Mouse (Mus musculus) Patski (cell line): Measurements from ENCODE around the gene Maco1. TPM values are rescaled to one million over a fixed set of nuclear protein-coding genes. Genes with fewer than 3 reads are reported as not detected.

Source experiments
- ATAC-seq: fragments of 100-300 bp; one replicate; pipeline ENCODE4 v1.8.0; 2021
- CTCF ChIA-PET: fragments of 350-600 bp; sonication (Branson Sonifier 250); formaldehyde crosslinking; loops from one replicate; lab custom pipeline; 2022; ENCODE audit warnings: inconsistent platforms; lab: Charles Lee
- POLR2A ChIA-PET: fragments of 350-600 bp; sonication (Branson Sonifier 250); formaldehyde crosslinking; loops from one replicate; lab custom pipeline; 2022; ENCODE audit warnings: antibody characterized with exemption, inconsistent platforms; lab: Charles Lee
- DNase-seq: peaks from one replicate; pipeline ENCODE4 v3.0.0-alpha.2; 2011; ENCODE audit warnings: low read depth, low spot score
- H3K27me3 ChIP-seq: fragments of 371-371 bp; one replicate; pipeline ENCODE4 v1.5.1; 2021
- CTCF ChIP-seq: fragments of 100-300 bp; IDR thresholded peaks from one replicate; pipeline ENCODE4 v1.5.1; 2021
- in situ Hi-C: fragments of 300-500 bp; cut with MboI; formaldehyde crosslinking; loops from 3 replicates; pipeline ENCODE4 v1.11.1; 2018; ENCODE audit warnings: low pct_unique_long_range_greater_than_20kb, mixed read lengths
- polyA plus RNA-seq: library from polyadenylated mRNA; unstranded; gene quantifications from one replicate; pipeline ENCODE4 v1.2.3, GENCODE M21; 2021

The Maco1 gene
- polyA plus RNA-seq, 1 experiment from 2014 or later: 27.0 TPM

DNA sequence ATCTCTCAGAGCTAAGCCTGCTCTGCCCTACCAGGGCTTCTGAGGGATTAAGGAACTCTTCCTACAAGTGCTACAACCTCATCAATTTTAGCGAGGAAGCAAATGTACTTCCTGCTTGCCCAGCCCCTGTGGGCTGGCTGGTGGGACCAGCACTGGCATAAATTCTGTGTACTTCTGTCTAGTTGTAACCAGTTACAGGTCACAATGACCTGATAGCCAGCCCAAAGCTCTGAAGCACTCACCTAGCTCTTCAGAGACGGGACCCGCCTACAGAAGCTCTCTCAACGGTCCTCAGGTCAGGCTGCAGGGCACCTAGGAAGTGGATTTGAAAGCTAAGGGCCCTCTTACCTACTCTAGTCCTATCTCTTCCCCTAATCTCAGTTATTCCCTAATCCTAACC is 35.4 kb downstream of the Maco1 start:
- no peaks in the 10 kb centered on the region for H3K27me3 ChIP-seq
- no peak for TF ChIP-seq CTCF
- CTCF ChIA-PET: no interaction called here
- POLR2A ChIA-PET: no interaction called here
- no peak for ATAC-seq
- in situ Hi-C loops: no loop called here
- no peak for DNase-seq

DNA sequence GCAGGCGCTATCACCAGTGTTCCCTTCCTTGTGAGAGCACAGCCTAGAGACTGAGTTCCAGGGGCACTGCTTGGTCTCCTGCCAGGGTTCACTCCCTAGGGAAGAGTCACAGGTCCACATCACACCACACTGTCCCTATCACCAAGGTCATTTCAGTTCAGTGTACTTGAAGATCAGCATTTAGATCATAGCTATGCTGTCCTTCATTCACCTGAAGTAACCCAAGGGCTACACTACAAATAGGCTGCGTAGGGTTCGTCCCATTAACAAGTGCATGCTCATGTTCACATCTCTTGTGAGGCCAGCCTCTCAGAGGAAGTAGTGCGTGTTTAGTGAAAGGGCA is 38.9 kb downstream of the Maco1 start:
- no peak for ATAC-seq
- no peaks in the 10 kb centered on the region for H3K27me3 ChIP-seq
- in situ Hi-C loops: no loop called here
- no peak for TF ChIP-seq CTCF
- ChIA-PET CTCF (no interaction called here), POLR2A (interaction anchor here (1.1 kb wide), 1 partner anchor 39 kb away, joined by 3 read pairs; the partner anchor contains the start of gene Maco1)
- DNase-seq: no peak

DNA sequence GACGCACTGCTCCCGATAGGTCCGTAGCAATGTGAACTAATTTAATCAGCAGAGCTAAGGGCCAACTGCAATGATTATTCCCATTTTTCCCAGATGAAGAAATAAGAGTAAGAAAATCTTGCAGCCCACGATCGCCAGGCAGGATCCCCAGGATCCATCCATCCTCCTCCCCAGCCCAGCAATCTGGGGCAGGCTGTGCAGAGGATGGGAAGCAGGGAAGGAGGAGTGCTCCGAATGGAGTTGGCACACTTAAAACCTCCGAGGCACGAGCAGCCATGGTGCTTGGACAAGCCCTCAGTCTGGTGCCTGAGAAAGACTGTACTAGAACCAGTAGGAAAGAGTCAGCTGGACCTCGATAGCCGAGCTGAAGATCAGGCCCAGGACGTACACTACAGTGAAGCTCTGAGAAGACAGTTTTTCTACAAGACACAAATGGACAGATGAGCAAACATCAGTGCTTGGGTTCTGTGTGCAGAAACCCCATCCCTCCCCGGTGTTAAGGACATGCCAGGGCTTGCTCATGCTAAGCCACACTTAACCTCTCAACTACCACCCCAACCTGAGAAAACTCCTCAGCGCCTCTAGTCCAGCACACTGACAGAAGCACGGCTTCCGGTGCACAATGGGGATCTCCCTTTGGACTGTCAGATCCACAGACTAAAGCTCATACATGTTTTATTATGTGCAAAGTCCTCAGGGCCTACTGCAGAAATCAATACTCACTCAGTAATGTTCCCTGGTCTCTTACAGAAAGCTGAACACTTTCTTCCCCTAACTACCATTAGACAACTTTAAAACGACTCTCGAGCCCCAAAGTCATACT is 39.5 kb downstream of the Maco1 start:
- no peaks in the 10 kb centered on the region for H3K27me3 ChIP-seq
- TF ChIP-seq CTCF: no peak
- DNase-seq (no peak), ATAC-seq (no peak)
- ChIA-PET CTCF (no interaction called here), POLR2A (interaction anchor here (1.1 kb wide), 1 partner anchor 39 kb away, joined by 3 read pairs; the partner anchor contains the start of gene Maco1)
- in situ Hi-C loops: no loop called here

DNA sequence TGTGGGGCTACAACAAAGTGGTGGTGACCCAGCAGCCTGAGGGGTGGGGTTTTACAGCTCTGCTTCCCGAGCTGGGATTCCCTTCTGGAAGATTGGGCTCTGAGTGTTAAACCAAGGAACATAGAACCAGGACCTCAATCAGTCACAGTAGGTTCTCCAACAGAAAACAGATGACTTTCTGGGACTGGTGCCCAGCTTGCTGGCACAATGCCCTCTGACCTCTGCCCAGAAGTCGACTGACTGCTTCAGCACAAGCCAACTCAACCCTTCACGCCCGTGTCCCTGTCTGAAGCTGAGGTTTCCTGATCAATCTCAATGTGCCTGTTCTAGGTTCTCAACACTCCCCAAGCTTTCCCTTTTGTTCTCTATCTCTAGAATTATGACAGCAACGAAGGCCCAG is 48.4 kb downstream of the Maco1 start:
- TF ChIP-seq CTCF: no peak
- no peak for DNase-seq
- ChIA-PET CTCF (interaction anchor here (1.1 to 1.3 kb wide), 2 partner anchors 11 to 13 kb away, joined by 3 to 4 read pairs; no protein-coding TSS in a partner anchor), POLR2A (no interaction called here)
- in situ Hi-C loops: no loop called here
- no peaks in the 10 kb centered on the region for H3K27me3 ChIP-seq
- ATAC-seq: no peak

DNA sequence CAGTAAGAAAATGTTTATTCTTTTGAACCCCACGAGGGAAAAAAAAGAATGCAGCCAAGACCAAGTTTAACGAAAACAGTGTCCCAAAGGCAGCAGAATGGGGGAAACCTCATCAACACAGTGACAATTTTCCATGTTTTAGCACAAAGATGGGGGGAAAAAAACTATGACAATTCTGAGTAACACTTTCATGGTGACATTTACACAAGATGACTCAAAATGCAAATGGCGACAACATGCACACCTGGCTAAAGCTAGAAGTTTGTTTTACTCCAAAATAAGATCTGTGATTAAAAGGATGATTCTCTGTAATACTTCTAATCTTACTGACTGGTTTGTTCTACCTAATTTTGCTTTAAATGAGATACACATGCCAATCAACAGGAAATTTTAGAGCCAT is 50.4 kb downstream of the Maco1 start:
- in situ Hi-C loops: no loop called here
- DNase-seq: no peak
- ChIA-PET CTCF (no interaction called here), POLR2A (no interaction called here)
- ATAC-seq: no peak
- H3K27me3 ChIP-seq: no peaks in the 10 kb centered on the region
- TF ChIP-seq CTCF: no peak

DNA sequence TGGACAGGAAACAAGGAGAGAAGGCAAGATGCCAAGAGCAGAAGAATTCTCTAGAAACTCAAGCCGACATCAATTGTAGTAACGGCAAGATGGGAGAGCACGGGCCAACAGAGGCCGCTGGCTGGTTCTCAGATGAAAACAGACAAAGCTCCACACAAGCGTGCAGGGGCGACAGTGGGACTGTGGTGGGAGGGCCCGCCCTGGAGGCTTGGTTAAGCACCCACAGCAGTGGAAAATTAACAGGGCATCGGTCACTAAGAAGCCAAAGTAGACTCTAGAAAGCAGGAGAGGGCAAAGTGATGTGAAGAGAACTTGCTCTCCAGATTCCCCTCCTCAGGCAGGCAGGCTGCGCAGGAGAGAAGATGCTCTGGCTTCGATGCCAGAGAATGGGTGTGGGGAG is 51.0 kb downstream of the Maco1 start:
- DNase-seq (no peak), ATAC-seq (no peak)
- TF ChIP-seq CTCF: no peak
- H3K27me3 ChIP-seq: no peaks in the 10 kb centered on the region
- ChIA-PET CTCF (no interaction called here), POLR2A (no interaction called here)
- in situ Hi-C loops: no loop called here

DNA sequence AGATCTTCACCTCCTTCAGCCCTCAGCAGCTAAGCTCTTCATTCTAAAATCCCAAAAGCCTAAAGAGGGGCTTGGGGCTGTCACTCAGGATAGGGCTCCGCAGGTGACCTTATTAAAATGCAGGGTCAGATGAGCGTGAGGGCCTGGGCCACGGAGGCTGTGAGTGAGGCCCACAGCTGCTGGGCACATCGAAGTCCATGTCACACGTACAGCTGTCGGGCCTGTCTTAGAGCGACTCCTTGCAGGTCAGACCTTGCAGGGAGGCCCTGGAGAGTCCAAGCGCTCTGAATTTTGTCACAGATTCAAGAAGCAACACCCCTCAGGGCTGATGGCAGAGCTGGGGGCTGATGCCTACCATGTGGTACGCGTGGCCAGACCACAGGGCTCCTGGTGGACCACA is 52.5 kb downstream of the Maco1 start:
- POLR2A ChIA-PET: no interaction called here
- no peak for ATAC-seq

DNA sequence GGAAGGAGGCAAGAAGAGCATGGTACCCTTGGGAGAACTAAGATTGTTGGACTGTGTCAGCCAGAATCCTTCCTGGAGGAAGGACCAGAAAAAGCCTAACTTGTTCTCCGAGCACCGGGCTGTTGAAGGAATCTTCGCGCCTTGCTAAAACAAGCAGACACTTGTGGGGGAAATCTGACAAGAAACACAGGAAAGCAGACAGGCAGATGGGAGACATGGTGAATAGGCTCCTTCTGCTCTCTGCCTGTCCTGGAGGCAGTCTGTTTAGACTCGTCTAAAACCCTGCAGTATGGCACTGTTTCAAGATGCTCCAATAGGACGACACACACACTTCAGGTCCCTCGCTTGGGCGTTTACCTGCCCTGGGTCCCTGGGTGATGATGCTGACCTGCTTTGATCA is 53.0 kb downstream of the Maco1 start:
- CTCF ChIA-PET: no interaction called here
- TF ChIP-seq CTCF: no peak
- in situ Hi-C loops: no loop called here

More for the DNA sequence above, 52.5 kb downstream of the Maco1 start:
- no peak for TF ChIP-seq CTCF
- no peaks in the 10 kb centered on the region for H3K27me3 ChIP-seq
- in situ Hi-C loops: no loop called here
- no peak for DNase-seq
- CTCF ChIA-PET: no interaction called here

DNA sequence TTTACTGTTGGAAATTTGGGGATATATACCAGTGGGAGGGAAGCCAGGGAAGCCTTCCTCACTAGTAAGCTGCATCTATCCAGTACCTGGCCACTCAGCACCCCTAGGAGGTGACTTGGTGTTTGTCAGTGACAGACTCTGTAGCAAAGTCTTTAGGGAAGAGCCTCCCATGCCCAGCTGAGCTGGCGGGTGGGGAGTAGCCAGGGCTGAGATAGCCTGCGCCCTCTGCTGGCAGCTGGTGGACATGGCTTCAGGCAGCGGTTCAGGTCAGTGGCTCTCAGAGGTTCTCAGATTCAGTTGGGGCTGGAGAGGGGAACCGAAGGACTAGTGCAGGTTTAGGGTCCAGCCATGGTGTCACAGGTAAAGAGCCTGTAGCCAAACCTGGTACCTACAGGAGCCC is 53.9 kb downstream of the Maco1 start:
- ATAC-seq (no peak), DNase-seq (no peak)
- in situ Hi-C loops: no loop called here
- no peaks in the 10 kb centered on the region for H3K27me3 ChIP-seq
- TF ChIP-seq CTCF: peak; percentile 88
- ChIA-PET POLR2A (no interaction called here), CTCF (interaction anchor here (1.1 to 1.6 kb wide), 4 partner anchors 8 to 246 kb away, joined by 4 to 5 read pairs (median 4); no protein-coding TSS in a partner anchor)

More for the DNA sequence above, 53.0 kb downstream of the Maco1 start:
- POLR2A ChIA-PET: no interaction called here
- no peaks in the 10 kb centered on the region for H3K27me3 ChIP-seq
- ATAC-seq (no peak), DNase-seq (no peak)

DNA sequence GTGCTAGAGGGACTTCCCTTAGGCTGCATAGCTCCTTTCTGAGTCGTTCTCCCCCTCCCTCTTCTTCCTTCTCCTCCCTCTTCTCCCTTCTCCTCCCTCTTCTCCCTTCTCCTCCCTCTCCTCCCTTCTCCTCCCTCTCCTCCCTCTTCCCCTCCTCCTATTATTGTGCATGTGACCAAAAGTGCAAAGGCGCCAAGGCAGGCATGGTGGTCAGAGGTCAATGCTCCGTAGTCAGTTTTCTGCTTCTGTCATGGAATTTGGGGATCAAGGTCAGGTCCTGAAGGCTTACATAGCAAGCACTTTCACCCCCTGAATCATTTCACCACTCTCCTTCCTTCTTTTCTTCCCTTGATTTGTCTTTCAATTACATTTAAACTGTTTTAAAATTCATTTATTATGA is 54.3 kb downstream of the Maco1 start:
- in situ Hi-C loops: no loop called here
- no peak for ATAC-seq
- POLR2A ChIA-PET: no interaction called here
- no peak for DNase-seq
- no peaks in the 10 kb centered on the region for H3K27me3 ChIP-seq
- TF ChIP-seq CTCF: no peak
- CTCF ChIA-PET: interaction anchor here (1.1 to 1.6 kb wide), 5 partner anchors 8 to 245 kb away, joined by 3 to 5 read pairs (median 4); no protein-coding TSS in a partner anchor

DNA sequence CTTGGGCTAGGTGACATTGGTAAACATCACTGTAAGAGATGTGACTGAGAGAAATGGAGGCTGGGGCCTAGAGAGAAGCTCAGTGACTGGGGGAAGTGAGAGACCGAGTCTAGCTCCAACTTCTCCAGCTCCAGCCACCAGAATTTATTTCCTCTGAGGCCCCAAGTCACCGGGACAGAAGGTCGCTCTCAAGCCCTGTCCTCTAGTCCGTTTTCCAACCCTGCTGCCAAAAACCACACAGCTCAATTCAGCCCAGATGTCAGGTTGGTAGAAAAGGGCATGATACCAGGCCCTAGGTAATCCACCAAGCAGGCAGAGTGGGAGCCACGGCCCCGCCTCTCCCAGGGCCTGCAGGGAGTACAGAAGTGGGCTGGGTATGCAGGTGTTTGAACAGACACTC is 55.5 kb downstream of the Maco1 start:
- no peak for TF ChIP-seq CTCF
- CTCF ChIA-PET: interaction anchor here (1.1 to 2.6 kb wide), 4 partner anchors 8 to 244 kb away, joined by 3 to 7 read pairs (median 4); no protein-coding TSS in a partner anchor
- DNase-seq (no peak), ATAC-seq (no peak)
- in situ Hi-C loops: no loop called here
- no peaks in the 10 kb centered on the region for H3K27me3 ChIP-seq
- POLR2A ChIA-PET: no interaction called here
